In the genomic region with DNA sequence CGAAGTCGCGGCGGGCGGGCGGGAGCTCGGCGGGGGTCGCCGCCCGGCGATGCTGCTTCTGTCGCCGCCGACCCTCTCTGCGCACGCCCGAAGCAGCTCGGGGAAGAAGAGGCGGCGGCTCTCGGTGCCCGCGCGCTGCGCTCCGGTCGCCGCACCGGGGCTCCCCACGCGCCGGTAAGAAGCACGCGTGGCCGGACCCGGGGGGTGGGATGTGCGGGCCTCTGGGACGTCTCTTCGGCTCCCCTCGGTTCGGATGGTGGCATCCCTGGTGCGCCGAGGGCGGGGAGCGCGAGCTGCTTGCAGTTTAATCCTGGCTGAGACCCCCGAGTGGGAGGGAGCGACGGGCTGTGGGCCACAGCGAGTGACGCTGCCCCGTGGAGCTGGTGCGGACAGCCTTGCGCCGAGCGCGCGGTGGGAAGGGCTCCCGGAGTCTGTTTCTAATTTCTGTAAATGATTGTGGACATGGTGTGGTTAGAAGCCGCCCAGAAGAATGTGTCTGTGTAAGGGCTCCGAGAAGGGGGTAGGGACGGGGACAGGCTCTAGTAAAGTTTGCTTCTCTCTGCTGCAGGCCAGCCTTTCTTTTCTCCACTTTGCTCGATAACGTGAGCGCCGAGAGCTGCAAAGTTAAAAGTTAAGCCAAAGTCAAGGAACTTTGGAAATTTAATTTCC, we compare ENCODE assay signal across 8 mouse cellular contexts. TPM values are rescaled to one million over a fixed set of nuclear protein-coding genes. Genes with fewer than 3 reads are reported as not detected.
DNase-seq lines count a peak whose midpoint lies in the region; ATAC-seq lines count a peak whose summit lies in the region.

No protein-coding gene starts in this region.

- ATAC-seq in liver, embryonic 13.5 days (ENCODE audit: low read depth) = no peak; the same call in 1 of the 2 replicates
- ATAC-seq in neural tube, embryonic 11.5 days (ENCODE audit: insufficient read depth, low FRiP score, low TSS enrichment) = peak; percentile 45

- peaks cover 70% of the 10 kb centered on the region for H3K4me1 ChIP-seq in embryonic facial prominence, embryonic 10.5 days
- peaks cover 59% of the 10 kb centered on the region for H3K4me1 ChIP-seq in heart, embryonic 10.5 days
- peaks cover 47% of the 10 kb centered on the region for H3K4me1 ChIP-seq in liver, embryonic 13.5 days (replicated peaks)
- H3K4me1 ChIP-seq in neural tube, embryonic 11.5 days (ENCODE audit: control insufficient read depth, insufficient read depth, low read length) = no peaks in the 10 kb centered on the region; the same call in 1 of the 2 replicates

- WGBS in embryonic facial prominence, embryonic 10.5 days = under 1% methylated on average over 66 of the region's 67 CpGs
- under 1% methylated on average over 64 of the region's 67 CpGs for WGBS in heart, embryonic 10.5 days
- WGBS in liver, embryonic 13.5 days (ENCODE audit: insufficient replicate concordance) = under 1% methylated on average over 66 of the region's 67 CpGs
- WGBS in neural tube, embryonic 11.5 days = 0% methylated on average over 56 of the region's 67 CpGs

- no peaks in the 10 kb centered on the region for H3K9me3 ChIP-seq in embryonic facial prominence, embryonic 10.5 days
- no peaks in the 10 kb centered on the region for H3K9me3 ChIP-seq in heart, embryonic 10.5 days
- no peaks in the 10 kb centered on the region for H3K9me3 ChIP-seq in liver, embryonic 13.5 days (replicated peaks)
- no peaks in the 10 kb centered on the region for H3K9me3 ChIP-seq in neural tube, embryonic 11.5 days (ENCODE audit: control insufficient read depth, low read length)

- H3K36me3 ChIP-seq in embryonic facial prominence, embryonic 10.5 days (replicated peaks) = peaks cover 6% of the 10 kb centered on the region
- peaks cover 5% of the 10 kb centered on the region; the same call in 1 of the 2 replicates for H3K36me3 ChIP-seq in heart, embryonic 10.5 days
- no peaks in the 10 kb centered on the region for H3K36me3 ChIP-seq in liver, embryonic 13.5 days
- no peaks in the 10 kb centered on the region for H3K36me3 ChIP-seq in neural tube, embryonic 11.5 days (ENCODE audit: control insufficient read depth, insufficient read depth, low read length)

- peaks cover 13% of the 10 kb centered on the region for H3K27me3 ChIP-seq in embryonic facial prominence, embryonic 10.5 days (replicated peaks; ENCODE audit: low read depth, poor library complexity, severe bottlenecking)
- no peaks in the 10 kb centered on the region for H3K27me3 ChIP-seq in heart, embryonic 10.5 days (ENCODE audit: insufficient read depth, poor library complexity, severe bottlenecking)
- H3K27me3 ChIP-seq in liver, embryonic 13.5 days = peaks cover 29% of the 10 kb centered on the region
- H3K27me3 ChIP-seq in neural tube, embryonic 11.5 days (ENCODE audit: control insufficient read depth, insufficient read depth, low read length) = no peaks in the 10 kb centered on the region

- H3K27ac ChIP-seq in embryonic facial prominence, embryonic 10.5 days (replicated peaks) = peak overlapping the region; percentile 95
- H3K27ac ChIP-seq in heart, embryonic 10.5 days = peak overlapping the region; percentile 96
- no peak overlapping the region; the same call in 1 of the 2 replicates for H3K27ac ChIP-seq in liver, embryonic 13.5 days
- peak overlapping the region; percentile 81 for H3K27ac ChIP-seq in neural tube, embryonic 11.5 days (ENCODE audit: low read depth, low read length)

- peak overlapping the region; percentile 95 for H3K4me3 ChIP-seq in embryonic facial prominence, embryonic 10.5 days
- H3K4me3 ChIP-seq in heart, embryonic 10.5 days = peak overlapping the region; percentile 95
- H3K4me3 ChIP-seq in liver, embryonic 13.5 days (replicated peaks) = peak overlapping the region; percentile 74
- H3K4me3 ChIP-seq in neural tube, embryonic 11.5 days (ENCODE audit: low read depth, low read length) = peak overlapping the region; percentile 89

- peak; percentile 60 for DNase-seq in 3T3-L1 (ENCODE audit: low read depth, low spot score)
- DNase-seq in R1 (ENCODE audit: low read depth, low spot score) = peak; percentile 66
- peak; percentile 79 for DNase-seq in embryonic facial prominence, embryonic 10.5 days (ENCODE audit: low spot score)
- peak; percentile 79 for DNase-seq in heart, embryonic 10.5 days (ENCODE audit: low spot score)
- peak; percentile 90 for DNase-seq in kidney, adult 9 months
- DNase-seq in liver, embryonic 13.5 days = peak; percentile 7
- peak; percentile 62 for DNase-seq in neural tube, embryonic 11.5 days (ENCODE audit: low spot score)
- DNase-seq in thymus, postnatal 25 days = peak; percentile 12

- peak overlapping the region; percentile 99 for H3K4me2 ChIP-seq in liver, embryonic 13.5 days
- peak overlapping the region; percentile 68 for H3K4me2 ChIP-seq in neural tube, embryonic 11.5 days (ENCODE audit: low read depth)

- H3K9ac ChIP-seq in liver, embryonic 13.5 days = peak overlapping the region; percentile 75
- H3K9ac ChIP-seq in neural tube, embryonic 11.5 days (ENCODE audit: low read length) = peak overlapping the region; percentile 76

RNA-seq across cellular contexts. Expression of gene Ptpn13, which starts 0.5 kb away (rescaled TPM):
- 15.6 and 18.8 TPM in 2 replicates for polyA plus RNA-seq in embryonic facial prominence, embryonic 10.5 days (2016; fragmentation: Nextera tagmentation; extraction: Ambion mirVana)
- polyA plus RNA-seq in heart, embryonic 10.5 days (2016; fragmentation: Nextera tagmentation; extraction: Ambion mirVana) = 13.5 and 16.4 TPM in 2 replicates
- polyA plus RNA-seq in liver, embryonic 13.5 days (2015; fragmentation: Nextera tagmentation; extraction: Ambion mirVana) = 0.99 and 1.3 TPM in 2 replicates
- 15.1 and 16.4 TPM in 2 replicates for polyA plus RNA-seq in neural tube, embryonic 11.5 days (2014; fragmentation: Nextera tagmentation; extraction: Ambion mirVana)

Comparison
In these comparisons a context has a peak if more than half of its experiments do, and no peak if none do; other contexts are left out.
1. DNase-seq: peak in every context shown above with its lines; median percentile 90 in kidney, adult 9 months; 79 in embryonic facial prominence, embryonic 10.5 days; 79 in heart, embryonic 10.5 days; 66 in R1; 62 in neural tube, embryonic 11.5 days; 60 in 3T3-L1; 12 in thymus, postnatal 25 days; 7 in liver, embryonic 13.5 days.